Mouse (Mus musculus) forebrain, embryonic 16.5 days (tissue): ENCODE results near the gene Ezh1. TPM values are rescaled to one million over a fixed set of nuclear protein-coding genes. Genes with fewer than 3 reads are reported as not detected.

Experiments used
- ATAC-seq: fragments of 200-750 bp; cut with Nextera tagmentation; 2 replicates; pipeline ENCODE4 v1.8.0; 2017; ENCODE audit warnings: mild to moderate bottlenecking, moderate library complexity
- H3K27ac ChIP-seq: fragments of 300-500 bp; sonication (generic); 2 replicates; pipeline ENCODE4 v1.5.1; 2014; ENCODE audit warnings: low read length, control low read depth
- H3K27me3 ChIP-seq: fragments of 300-500 bp; sonication (generic); replicated peaks from 2 replicates; pipeline ENCODE4 v1.6.1; 2014; ENCODE audit warnings: low read length; ENCODE audit not compliant: control insufficient read depth, insufficient read depth
- H3K36me3 ChIP-seq: fragments of 300-500 bp; sonication (generic); 2 replicates; pipeline ENCODE4 v1.6.1; 2014; ENCODE audit not compliant: control insufficient read depth, insufficient read depth
- H3K4me1 ChIP-seq: fragments of 300-500 bp; sonication (generic); replicated peaks from 2 replicates; pipeline ENCODE4 v1.6.1; 2014; ENCODE audit warnings: low read length; ENCODE audit not compliant: control insufficient read depth, insufficient read depth
- H3K4me2 ChIP-seq: fragments of 300-500 bp; sonication (generic); 2 replicates; pipeline ENCODE4 v1.6.1; 2014; ENCODE audit warnings: mild to moderate bottlenecking, low read length, control low read depth
- H3K4me3 ChIP-seq: fragments of 300-500 bp; sonication (generic); replicated peaks from 2 replicates; pipeline ENCODE4 v1.5.1; 2014; ENCODE audit warnings: mild to moderate bottlenecking, low read length, control low read depth
- H3K9ac ChIP-seq: fragments of 300-500 bp; sonication (generic); replicated peaks from 2 replicates; pipeline ENCODE4 v1.6.1; 2014; ENCODE audit warnings: low read depth, low read length, control low read depth
- H3K9me3 ChIP-seq: fragments of 300-500 bp; sonication (generic); 2 replicates; pipeline ENCODE4 v1.6.1; 2016; ENCODE audit warnings: low read length; ENCODE audit not compliant: control insufficient read depth
- WGBS: fragments of 180-500 bp; shearing (Covaris S2); extraction: QIAGEN DNeasy Blood & Tissue Kit; methylation state at CpG from one replicate; pipeline ENCODE4 v1.1.7; 2014; 5-methylcytosine and 5-hydroxymethylcytosine counted together
- polyA plus RNA-seq: library from polyadenylated mRNA; unstranded; fragments of >200 nt; fragmentation: Nextera tagmentation; extraction: Ambion mirVana; gene quantifications from 2 replicates; pipeline ENCODE4 v1.2.1, GENCODE M21; 2015

The Ezh1 gene
- polyA plus RNA-seq, 1 experiment from 2014 or later = 27.0 TPM

DNA sequence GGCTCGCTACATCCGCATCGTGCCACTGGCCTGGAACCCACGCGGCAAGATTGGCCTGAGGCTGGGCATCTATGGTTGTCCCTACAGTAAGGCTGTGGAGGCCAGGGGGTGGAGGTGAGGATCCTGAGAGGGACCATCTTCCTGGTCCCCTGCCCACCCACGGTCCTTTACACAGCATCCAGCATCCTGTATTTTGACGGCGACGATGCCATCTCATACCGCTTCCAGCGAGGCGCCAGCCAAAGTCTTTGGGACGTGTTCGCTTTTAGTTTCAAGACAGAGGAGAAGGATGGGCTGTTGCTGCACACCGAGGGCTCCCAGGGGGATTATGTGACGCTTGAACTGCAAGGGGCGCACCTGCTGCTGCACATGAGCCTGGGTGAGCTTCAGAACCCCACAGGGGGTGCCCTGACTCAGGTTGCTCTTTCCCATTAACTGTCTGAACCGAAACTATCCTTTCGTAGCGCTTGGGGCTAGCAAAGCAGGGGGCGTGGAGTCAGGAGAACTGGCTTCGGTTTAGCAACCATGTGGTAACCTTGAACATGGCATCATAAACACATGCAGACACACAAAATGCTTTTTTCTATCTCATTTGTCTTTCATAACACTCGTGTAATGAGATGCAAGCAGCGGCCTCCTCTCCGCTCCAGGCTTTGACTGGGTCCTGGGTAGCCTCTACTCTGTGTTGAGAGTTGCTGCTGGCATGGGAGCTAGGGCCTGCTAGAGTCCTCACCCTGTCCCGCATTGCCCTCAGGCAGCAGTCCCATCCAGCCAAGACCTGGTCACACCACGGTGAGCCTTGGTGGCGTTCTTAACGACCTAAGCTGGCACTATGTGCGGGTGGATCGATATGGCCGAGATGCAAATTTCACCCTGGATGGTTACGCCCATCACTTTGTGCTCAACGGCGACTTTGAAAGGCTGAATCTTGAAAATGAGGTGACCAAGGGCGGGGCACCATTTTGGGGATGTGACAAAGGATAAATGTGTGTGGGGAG is 47.9 kb downstream of the Ezh1 start:
- ATAC-seq = no peak
- no peaks in the 10 kb centered on the region for H3K9me3 ChIP-seq
- no peak overlapping the region for H3K4me3 ChIP-seq
- no peak overlapping the region for H3K4me2 ChIP-seq
- WGBS = 52% methylated on average over 36 of the region's 36 CpGs
- H3K9ac ChIP-seq = no peak overlapping the region
- H3K27ac ChIP-seq = no peak overlapping the region
- no peaks in the 10 kb centered on the region for H3K36me3 ChIP-seq
- H3K27me3 ChIP-seq = peaks cover 37% of the 10 kb centered on the region
- H3K4me1 ChIP-seq = peaks cover 28% of the 10 kb centered on the region

GRCm38 (mm10) chr11:101176933-101177773 is 49.1 kb downstream of the Ezh1 start:
- H3K9ac ChIP-seq = no peak overlapping the region
- 25% methylated on average over 22 of the region's 22 CpGs for WGBS
- peak overlapping the region; percentile 55 for H3K4me2 ChIP-seq
- peaks cover 37% of the 10 kb centered on the region for H3K27me3 ChIP-seq
- peak overlapping the region; percentile 41 for H3K4me3 ChIP-seq
- H3K36me3 ChIP-seq = no peaks in the 10 kb centered on the region
- H3K27ac ChIP-seq = no peak overlapping the region
- no peaks in the 10 kb centered on the region for H3K9me3 ChIP-seq
- ATAC-seq = no peak; the same call in 1 of the 2 replicates
- H3K4me1 ChIP-seq = peaks cover 39% of the 10 kb centered on the region

DNA sequence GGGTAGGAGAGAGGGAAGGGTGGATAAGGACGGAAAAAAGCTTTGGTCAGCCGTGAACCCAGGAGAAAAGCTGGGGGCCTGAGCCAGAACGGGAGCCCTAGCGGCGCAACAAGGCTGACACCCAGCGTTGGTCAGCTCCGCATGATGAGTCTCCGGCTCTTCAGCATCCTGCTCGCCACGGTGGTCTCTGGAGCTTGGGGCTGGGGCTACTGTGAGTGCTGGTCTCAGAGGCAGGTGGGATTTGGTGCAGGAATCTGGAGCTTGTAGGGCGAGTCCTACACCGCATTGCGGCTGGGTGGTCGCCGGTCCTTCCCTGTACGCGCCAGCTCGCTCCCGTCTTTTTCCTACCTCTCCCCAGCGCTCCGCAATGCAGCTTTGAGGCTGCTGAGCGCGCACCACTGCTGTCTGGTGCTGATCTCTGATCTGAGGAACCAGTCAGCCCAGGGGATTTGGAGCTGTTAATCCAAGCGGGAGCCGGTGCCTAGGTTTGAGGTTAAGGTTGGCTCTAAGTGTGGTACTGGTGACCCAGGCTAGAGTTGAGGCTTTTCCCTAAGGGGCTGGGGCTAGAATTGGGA is 50.1 kb downstream of the Ezh1 start:
- H3K27me3 ChIP-seq = peaks cover 37% of the 10 kb centered on the region
- no peak overlapping the region for H3K27ac ChIP-seq
- ATAC-seq = no peak
- H3K4me1 ChIP-seq = peaks cover 44% of the 10 kb centered on the region
- H3K4me2 ChIP-seq = peak overlapping the region; percentile 55
- no peaks in the 10 kb centered on the region for H3K9me3 ChIP-seq
- H3K4me3 ChIP-seq = peak overlapping the region; percentile 41
- peak overlapping the region; percentile 43; the same call in 1 of the 2 replicates for H3K9ac ChIP-seq
- under 1% methylated on average over 25 of the region's 25 CpGs for WGBS
- H3K36me3 ChIP-seq = no peaks in the 10 kb centered on the region

DNA sequence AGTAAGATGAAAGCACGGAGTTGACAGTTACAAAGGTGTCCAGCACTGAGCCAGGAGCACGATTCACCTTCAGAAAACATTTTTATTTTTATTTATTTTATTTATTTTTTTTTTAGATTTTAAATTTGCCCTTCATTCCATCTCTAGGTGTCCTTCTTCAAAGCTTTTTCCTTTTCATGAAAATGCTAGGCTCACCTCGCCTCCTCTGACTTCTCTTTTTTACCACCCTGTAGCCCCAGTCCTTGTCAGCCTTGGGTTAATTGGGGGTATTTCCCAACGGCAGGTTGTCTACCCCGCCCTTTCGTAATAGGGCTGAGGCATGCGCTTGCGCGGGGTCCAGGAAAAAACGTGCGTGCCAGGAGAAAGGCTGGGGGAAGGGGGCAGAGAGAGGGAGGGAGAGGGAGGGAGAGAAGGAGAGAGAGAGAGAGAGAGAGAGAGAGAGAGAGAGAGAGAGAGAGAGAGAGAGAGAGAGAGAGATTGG is 50.6 kb downstream of the Ezh1 start:
- Histone ChIP-seq H3K9me3 (no peaks in the 10 kb centered on the region), H3K4me1 (peaks cover 47% of the 10 kb centered on the region), H3K4me3 (peak overlapping the region; percentile 41), H3K27me3 (peaks cover 37% of the 10 kb centered on the region), H3K27ac (no peak overlapping the region), H3K4me2 (peak overlapping the region; percentile 55), H3K9ac (peak overlapping the region; percentile 26; the same call in 1 of the 2 replicates), H3K36me3 (no peaks in the 10 kb centered on the region)
- 9% methylated on average over 11 of the region's 11 CpGs for WGBS
- no peak for ATAC-seq

- H3K4me3 ChIP-seq = peak within 1 kb of the TSS; percentile 41
- H3K27ac ChIP-seq = no peak within 1 kb of the TSS
- H3K36me3 ChIP-seq = no peaks in the 10 kb centered on the region
- 24% methylated on average over 14 of the region's 14 CpGs for WGBS
- peak within 1 kb of the TSS; percentile 70 for H3K4me2 ChIP-seq
- no peaks in the 10 kb centered on the region for H3K9me3 ChIP-seq
- H3K27me3 ChIP-seq = peaks cover 41% of the 10 kb centered on the region
- H3K9ac ChIP-seq = peak within 1 kb of the TSS; percentile 59
- ATAC-seq = no peak
- peaks cover 53% of the 10 kb centered on the region for H3K4me1 ChIP-seq
Observed at GRCm38 (mm10) chr11:101174851-101175628, 51.2 kb downstream of the Ezh1 start, which contains the start of gene Ccr10. Gene Ccr10 (minus strand): TSS chr11:101175443.

DNA sequence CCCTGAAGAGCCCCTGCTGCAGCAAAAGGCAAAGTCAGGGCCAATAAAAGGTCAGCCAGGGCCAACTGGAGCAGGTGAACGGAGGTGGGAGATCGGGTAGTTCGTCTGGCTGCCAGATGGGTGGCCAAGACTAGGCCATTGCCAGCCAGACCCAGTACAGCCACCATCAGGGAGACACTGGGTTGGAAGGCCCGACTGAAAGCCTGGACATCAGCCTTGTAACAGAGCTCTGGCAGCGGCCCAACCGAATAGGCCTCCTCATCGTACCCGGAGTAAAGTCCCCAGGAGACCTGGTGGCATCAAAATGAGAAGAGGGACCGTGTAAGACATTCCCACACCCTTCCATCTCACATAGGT is 51.9 kb downstream of the Ezh1 start:
- Histone ChIP-seq H3K27ac (no peak overlapping the region), H3K9ac (peak overlapping the region; percentile 59), H3K4me1 (peaks cover 60% of the 10 kb centered on the region), H3K36me3 (no peaks in the 10 kb centered on the region), H3K9me3 (no peaks in the 10 kb centered on the region), H3K4me3 (peak overlapping the region; percentile 37), H3K27me3 (peaks cover 40% of the 10 kb centered on the region), H3K4me2 (peak overlapping the region; percentile 70)
- no peak for ATAC-seq
- WGBS = 23% methylated on average over 9 of the region's 9 CpGs

DNA sequence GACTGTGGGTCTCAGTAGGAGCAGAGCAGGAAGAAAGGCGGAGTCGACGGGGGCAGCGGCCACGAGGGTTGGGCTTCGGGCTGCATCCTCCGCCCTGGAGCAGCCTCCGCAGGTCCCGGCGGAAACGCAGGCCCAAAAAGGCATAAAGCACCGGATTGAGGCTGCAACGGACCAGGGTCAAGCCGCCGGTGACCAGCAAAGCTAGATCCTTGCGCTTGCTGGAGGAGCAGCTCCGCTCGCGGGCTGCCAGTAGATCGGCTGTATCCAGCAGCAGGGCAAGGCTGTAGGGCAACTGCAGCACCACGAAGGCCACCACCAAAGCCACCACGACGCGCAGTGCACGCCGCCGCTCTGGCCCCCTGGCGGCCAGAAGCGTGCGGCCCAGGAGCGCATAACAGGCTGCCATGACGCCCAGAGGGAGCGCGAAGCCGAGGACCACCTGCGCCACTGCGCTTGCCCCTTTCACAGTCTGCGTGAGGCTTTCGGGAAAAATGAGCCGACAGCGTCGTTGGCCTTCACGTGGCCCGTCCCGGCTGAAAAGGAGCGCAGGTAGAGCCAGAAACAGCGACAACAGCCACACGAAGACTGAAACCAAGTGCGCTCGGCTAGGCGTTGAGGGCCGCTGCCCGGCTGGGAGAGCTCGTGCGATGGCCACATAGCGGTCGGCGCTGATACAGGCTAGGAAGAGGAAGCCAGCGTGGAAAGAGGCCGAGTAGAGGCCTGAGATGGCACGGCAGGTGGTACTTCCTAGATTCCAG is 52.5 kb downstream of the Ezh1 start:
- ATAC-seq = peak; percentile 56
- Histone ChIP-seq H3K9ac (peak overlapping the region; percentile 59), H3K36me3 (no peaks in the 10 kb centered on the region), H3K27me3 (peaks cover 37% of the 10 kb centered on the region), H3K27ac (no peak overlapping the region), H3K9me3 (no peaks in the 10 kb centered on the region), H3K4me2 (peak overlapping the region; percentile 70), H3K4me3 (peak overlapping the region; percentile 37), H3K4me1 (peaks cover 60% of the 10 kb centered on the region)
- 1% methylated on average over 61 of the region's 61 CpGs for WGBS

DNA sequence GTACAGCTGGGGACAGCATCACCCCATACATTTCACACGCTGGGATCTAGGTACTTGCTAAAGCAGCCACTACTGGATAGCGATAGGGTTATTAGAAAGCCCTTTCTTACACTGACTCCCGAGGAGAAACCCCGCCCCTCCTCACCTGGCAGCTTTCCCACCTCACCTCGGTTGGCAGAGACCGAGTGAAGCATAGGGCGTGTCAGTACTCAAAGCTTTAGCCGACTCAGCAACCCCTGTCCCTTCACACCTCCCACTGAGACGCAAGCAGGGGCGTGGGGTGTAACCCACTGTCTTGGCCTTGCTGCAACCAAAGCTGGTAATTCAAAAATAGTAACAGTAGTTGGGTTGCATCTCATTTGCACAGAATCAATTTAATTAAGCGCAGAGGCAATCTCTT is 53.2 kb downstream of the Ezh1 start:
- peaks cover 60% of the 10 kb centered on the region for H3K4me1 ChIP-seq

More for the DNA sequence above, 53.2 kb downstream of the Ezh1 start:
- Histone ChIP-seq H3K9me3 (no peaks in the 10 kb centered on the region), H3K4me2 (peak overlapping the region; percentile 70; the same call in 1 of the 2 replicates), H3K9ac (no peak overlapping the region), H3K36me3 (no peaks in the 10 kb centered on the region), H3K4me3 (no peak overlapping the region), H3K27ac (no peak overlapping the region), H3K27me3 (peaks cover 40% of the 10 kb centered on the region)
- no peak for ATAC-seq
- 6% methylated on average over 11 of the region's 11 CpGs for WGBS
